Mouse (Mus musculus) embryonic facial prominence, embryonic 10.5 days (tissue): ENCODE results near the gene Pds5b. TPM values are rescaled to one million over a fixed set of nuclear protein-coding genes. Genes with fewer than 3 reads are reported as not detected.
"Not testable (repeated sequence)": the region's sequence is repeated elsewhere in the genome, so short reads cannot be mapped to it uniquely, and the experiment has no call there.

Experiments used
- DNase-seq: peaks from one replicate; pipeline ENCODE4 v3.0.0-alpha.2; 2017; ENCODE audit warnings: low spot score
- H3K27ac ChIP-seq: fragments of 300-500 bp; sonication (generic); replicated peaks from 2 replicates; pipeline ENCODE4 v1.5.1; 2016; ENCODE audit warnings: mild to moderate bottlenecking
- H3K27me3 ChIP-seq: fragments of 300-500 bp; sonication (generic); replicated peaks from 2 replicates; pipeline ENCODE4 v1.6.1; 2016; ENCODE audit warnings: low read depth, mild to moderate bottlenecking; ENCODE audit not compliant: poor library complexity, severe bottlenecking
- H3K36me3 ChIP-seq: fragments of 300-500 bp; sonication (generic); replicated peaks from 2 replicates; pipeline ENCODE4 v1.6.1; 2016; ENCODE audit warnings: mild to moderate bottlenecking, moderate library complexity
- H3K4me1 ChIP-seq: fragments of 300-500 bp; sonication (generic); 2 replicates; pipeline ENCODE4 v1.6.1; 2016
- H3K4me3 ChIP-seq: fragments of 300-500 bp; sonication (generic); 2 replicates; pipeline ENCODE4 v1.5.1; 2016; ENCODE audit warnings: mild to moderate bottlenecking, moderate library complexity
- H3K9me3 ChIP-seq: fragments of 300-500 bp; sonication (generic); 2 replicates; pipeline ENCODE4 v1.6.1; 2016; ENCODE audit warnings: mild to moderate bottlenecking
- whole genome bisulfite sequencing: fragments of 180-500 bp; shearing (Covaris S2); methylation state at CpG from one replicate; pipeline ENCODE4 v1.1.7; 2016; 5-methylcytosine and 5-hydroxymethylcytosine counted together
- polyA plus RNA-seq: library from polyadenylated mRNA; unstranded; fragments of >200 nt; fragmentation: Nextera tagmentation; extraction: Ambion mirVana; gene quantifications from 2 replicates; pipeline ENCODE4 v1.2.1, GENCODE M21; 2016

Gene Pds5b
- polyA plus RNA-seq, result 42.0 and 43.0 TPM in 2 replicates

DNA sequence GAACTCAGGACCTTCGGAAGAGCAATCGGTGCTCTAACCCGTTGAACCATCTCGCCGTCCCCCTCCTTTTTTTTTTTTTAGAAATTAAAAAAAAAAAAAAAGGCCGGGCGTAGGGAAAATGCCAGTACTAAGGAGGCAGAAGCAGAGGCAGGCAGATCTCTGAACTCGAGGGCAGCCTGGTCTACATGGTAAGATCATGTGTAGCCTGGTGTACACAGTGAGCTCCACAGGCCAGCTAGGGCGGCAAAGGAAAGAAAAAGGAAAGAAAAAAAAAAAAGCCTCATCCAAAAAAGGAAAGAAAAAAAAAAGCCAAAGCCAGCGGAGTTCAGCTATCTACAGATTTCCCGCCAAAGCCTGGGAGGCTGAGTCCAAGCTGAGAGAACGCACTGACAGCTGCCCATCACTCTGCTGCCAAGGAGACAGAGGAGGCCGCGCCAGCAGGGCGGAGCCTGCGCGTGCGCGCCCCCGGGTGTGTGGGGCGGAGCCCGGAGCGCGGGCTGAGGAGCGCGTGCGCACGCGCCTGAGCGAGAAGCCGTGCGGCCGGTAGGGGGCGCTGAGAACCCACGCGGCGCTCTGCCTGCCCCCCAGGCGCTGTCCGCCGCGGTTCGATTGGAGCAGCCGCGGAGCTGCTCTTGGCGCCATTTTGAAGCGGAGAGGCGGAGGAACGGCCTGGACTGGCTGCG is at the start of gene Pds5b:
Gene Pds5b (plus strand): TSS at position 587 of the 683 bp plus-strand sequence.
- Histone ChIP-seq H3K27ac (peak within 1 kb of the TSS; percentile 99), H3K36me3 (peaks cover 7% of the 10 kb centered on the region), H3K27me3 (no peaks in the 10 kb centered on the region), H3K4me1 (peaks cover 18% of the 10 kb centered on the region), H3K9me3 (no peaks in the 10 kb centered on the region), H3K4me3 (peak within 1 kb of the TSS; percentile 91)
- peak; percentile 97 for DNase-seq
- WGBS, result 14% methylated on average over 49 of the region's 49 CpGs

DNA sequence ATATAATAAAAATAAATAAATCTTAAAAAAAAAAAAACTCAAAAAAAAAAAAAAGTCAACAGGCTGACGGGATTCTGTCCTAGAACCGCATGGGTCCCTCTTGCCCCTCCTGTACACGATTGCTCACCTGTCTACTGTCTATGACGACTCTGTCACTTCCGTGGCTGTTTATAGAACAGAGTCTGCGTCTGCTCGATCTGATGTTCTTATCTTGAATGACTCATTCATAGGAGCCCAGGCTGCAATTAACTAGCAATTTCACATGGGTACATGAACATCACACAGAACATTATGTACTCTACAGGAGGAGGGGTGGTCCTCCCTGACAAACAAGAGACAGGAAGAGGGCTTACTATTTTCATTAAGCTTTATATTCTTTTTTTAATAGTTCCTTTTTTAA is 48.0 kb upstream of the Pds5b start:
- Histone ChIP-seq H3K27ac (no peak overlapping the region), H3K27me3 (no peaks in the 10 kb centered on the region), H3K9me3 (no peaks in the 10 kb centered on the region), H3K4me1 (no peaks in the 10 kb centered on the region), H3K4me3 (no peak overlapping the region), H3K36me3 (peaks cover 18% of the 10 kb centered on the region)
- 93% methylated on average over 7 of the region's 7 CpGs for WGBS
- DNase-seq, result no peak

DNA sequence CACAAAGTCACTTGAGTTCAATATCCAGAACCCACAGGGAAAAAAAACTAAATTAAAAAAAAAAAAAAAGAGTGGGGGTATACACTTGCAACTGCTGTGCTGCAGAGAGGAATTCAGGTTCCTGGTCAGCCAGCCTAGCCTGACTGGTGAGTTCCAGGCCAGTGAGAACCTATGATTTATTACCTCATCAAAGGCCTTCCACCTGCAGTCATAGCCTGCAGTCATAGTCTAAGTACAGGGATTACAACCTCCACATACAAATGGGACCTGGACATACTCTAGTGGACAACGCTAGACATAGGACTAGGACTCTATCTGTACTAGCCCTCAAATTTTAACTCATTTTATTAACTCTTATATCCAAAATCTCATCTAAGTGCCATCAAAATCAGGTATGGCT is 44.3 kb upstream of the Pds5b start:
- no peaks in the 10 kb centered on the region for H3K27me3 ChIP-seq
- no peak overlapping the region for H3K27ac ChIP-seq
- H3K9me3 ChIP-seq, result no peaks in the 10 kb centered on the region
- no peaks in the 10 kb centered on the region for H3K4me1 ChIP-seq
- no peak for DNase-seq
- H3K4me3 ChIP-seq, result no peak overlapping the region
- 89% methylated on average over 1 of the region's 1 CpGs for WGBS
- H3K36me3 ChIP-seq, result peaks cover 36% of the 10 kb centered on the region

DNA sequence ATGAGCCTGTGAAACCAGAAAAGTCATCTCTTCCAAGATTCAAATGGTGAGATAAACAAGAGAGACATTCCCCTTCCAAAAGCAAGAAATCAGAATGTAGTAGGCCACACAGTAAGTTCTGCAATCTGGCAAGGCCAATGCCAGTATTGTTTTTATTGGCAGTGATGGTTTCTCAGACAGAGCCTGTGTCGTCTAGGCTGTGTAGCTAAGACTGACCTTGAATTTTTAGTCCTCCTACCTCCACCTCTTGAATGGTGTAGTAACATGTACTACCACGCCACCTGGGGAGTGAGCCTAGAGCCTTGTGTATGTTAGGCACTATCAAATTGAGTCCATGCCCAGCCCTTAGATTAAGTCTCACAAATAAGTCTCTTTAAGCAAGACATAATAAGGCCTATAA is 43.8 kb upstream of the Pds5b start:
- no peak overlapping the region for H3K4me3 ChIP-seq
- DNase-seq, result no peak
- no peaks in the 10 kb centered on the region for H3K9me3 ChIP-seq
- H3K4me1 ChIP-seq, result no peaks in the 10 kb centered on the region
- WGBS, result 93% methylated on average over 2 of the region's 2 CpGs
- H3K27ac ChIP-seq, result no peak overlapping the region
- no peaks in the 10 kb centered on the region for H3K27me3 ChIP-seq
- H3K36me3 ChIP-seq, result peaks cover 40% of the 10 kb centered on the region

DNA sequence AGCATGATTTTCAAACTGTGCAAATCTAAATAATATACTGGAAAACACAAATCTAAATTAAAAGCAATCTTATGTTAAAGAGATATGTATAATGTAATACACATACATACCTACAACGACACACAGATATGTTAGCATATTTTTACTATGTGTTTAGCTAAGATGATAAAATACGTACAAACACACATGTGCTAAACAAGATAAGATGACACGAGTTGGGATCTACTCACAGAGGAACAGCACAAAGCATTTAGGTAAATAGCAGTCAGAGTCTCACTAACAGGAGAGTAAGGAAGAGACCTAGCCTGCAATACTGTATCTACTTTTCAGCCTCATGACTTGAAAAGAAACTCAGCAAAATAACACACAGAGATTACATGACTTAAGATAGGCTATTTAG is 32.1 kb upstream of the Pds5b start:
- no peaks in the 10 kb centered on the region for H3K4me1 ChIP-seq
- no peak for DNase-seq
- H3K27ac ChIP-seq, result no peak overlapping the region
- H3K4me3 ChIP-seq, result no peak overlapping the region
- 88% methylated on average over 3 of the region's 3 CpGs for WGBS
- H3K36me3 ChIP-seq, result peaks cover 93% of the 10 kb centered on the region
- no peaks in the 10 kb centered on the region for H3K27me3 ChIP-seq
- no peaks in the 10 kb centered on the region for H3K9me3 ChIP-seq

DNA sequence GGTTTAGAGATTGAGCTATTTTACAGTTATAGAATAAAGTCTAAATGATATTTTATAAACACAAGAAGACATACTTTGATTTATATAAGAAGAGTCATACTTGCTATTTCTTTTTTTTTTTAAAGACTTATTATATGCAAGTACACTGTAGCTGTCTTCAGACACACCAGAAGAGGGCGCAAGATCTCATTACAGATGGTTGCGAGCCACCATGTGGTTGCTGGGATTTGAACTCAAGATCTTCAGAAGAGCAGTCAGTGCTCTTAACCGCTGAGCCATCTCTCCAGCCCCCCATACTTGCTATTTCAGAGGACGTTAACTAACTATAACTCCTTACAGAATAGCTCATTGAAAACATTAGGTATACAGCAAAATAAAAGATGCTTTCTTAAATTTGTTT is 30.1 kb upstream of the Pds5b start:
- 93% methylated on average over 4 of the region's 4 CpGs for WGBS
- DNase-seq, H3K4me1 ChIP-seq, H3K4me3 ChIP-seq, H3K27me3 ChIP-seq, H3K27ac ChIP-seq, H3K9me3 ChIP-seq: not testable (repeated sequence)
- H3K36me3 ChIP-seq, result peaks cover 93% of the 10 kb centered on the region

DNA sequence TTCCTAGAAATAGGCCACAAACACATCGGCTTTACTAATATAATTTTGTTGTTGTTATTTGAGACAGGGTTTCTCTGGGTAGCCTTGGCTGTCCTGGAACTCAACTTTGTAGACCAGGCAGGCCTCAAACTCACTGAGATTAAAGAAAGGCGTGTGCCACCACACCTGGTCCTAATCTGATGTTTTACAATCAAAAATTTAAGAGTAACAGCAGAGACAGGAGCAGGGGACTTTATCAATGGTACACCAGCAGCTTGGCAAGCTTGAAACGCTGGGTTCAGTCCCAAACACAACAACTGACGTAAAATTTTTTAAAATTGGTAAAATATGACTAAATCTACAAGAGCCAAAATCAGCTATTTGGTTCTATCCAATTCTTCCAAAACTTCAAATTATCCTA is 28.6 kb upstream of the Pds5b start:
- Histone ChIP-seq H3K4me1 (no peaks in the 10 kb centered on the region), H3K27ac (no peak overlapping the region), H3K9me3 (no peaks in the 10 kb centered on the region), H3K27me3 (no peaks in the 10 kb centered on the region), H3K4me3 (no peak overlapping the region), H3K36me3 (peaks cover 98% of the 10 kb centered on the region)
- no peak for DNase-seq
- WGBS, result 92% methylated on average over 4 of the region's 4 CpGs

DNA sequence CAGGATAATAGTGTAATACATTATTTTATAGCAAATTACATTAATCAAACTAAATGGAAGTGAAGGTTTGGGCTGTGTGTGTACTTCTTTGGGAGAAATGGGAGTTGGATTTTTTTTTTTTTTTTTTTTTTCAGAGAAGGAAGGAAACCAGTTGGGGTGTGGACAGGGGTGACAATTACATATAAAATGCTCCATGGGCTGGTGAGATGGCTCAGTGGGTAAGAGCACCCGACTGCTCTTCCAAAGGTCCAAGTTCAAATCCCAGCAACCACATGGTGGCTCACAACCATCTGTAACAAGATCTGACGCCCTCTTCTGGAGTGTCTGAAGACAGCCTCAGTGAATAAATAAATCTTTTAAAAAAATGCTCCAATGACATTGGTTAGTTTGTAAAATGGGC is 21.0 kb upstream of the Pds5b start:
- Histone ChIP-seq H3K4me1 (no peaks in the 10 kb centered on the region), H3K36me3 (peaks cover 89% of the 10 kb centered on the region), H3K27ac (no peak overlapping the region), H3K9me3 (no peaks in the 10 kb centered on the region), H3K4me3 (no peak overlapping the region), H3K27me3 (no peaks in the 10 kb centered on the region)
- 84% methylated on average over 2 of the region's 2 CpGs for WGBS
- no peak for DNase-seq

DNA sequence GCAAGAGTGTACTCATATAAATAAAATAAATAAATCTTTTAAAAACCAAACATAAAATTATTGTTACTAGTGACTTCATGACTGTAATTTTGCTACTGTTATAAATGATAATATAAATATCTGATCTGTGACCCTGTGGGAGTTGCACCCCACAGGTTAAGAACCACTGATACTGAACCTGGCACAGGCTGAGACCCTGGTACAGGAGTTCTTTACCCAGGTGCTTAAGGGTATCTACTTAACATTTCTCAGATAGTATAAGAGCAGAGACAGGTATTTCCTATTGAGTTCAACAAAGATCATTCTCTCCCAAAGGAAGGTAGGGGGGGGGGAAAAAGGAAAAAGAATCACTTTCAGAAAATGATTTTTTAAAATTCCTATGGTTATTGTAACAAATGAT is 19.0 kb upstream of the Pds5b start:
- no peaks in the 10 kb centered on the region for H3K9me3 ChIP-seq
- H3K27ac ChIP-seq, result no peak overlapping the region
- H3K4me1 ChIP-seq, result no peaks in the 10 kb centered on the region
- H3K4me3 ChIP-seq, result no peak overlapping the region
- peaks cover 85% of the 10 kb centered on the region for H3K36me3 ChIP-seq
- DNase-seq, result no peak
- H3K27me3 ChIP-seq, result no peaks in the 10 kb centered on the region

DNA sequence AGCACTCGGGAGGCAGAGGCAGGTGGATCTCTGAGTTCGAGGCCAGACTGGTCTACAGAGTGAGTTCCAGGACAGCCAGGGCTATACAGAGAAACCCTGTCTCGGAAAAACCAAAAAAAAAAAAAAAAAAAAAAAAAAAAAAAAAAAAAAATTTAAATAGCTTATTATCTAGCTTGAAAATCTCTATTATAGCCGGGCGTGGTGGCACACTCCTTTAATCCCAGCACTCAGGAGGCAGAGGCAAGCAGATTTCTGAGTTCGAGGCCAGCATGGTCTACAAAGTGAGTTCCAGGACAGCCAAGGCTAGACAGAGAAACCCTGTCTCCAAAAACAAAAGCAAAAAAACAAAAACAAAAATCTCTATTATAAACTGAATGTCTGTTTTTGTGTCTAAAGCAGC is 14.1 kb upstream of the Pds5b start:
- H3K36me3 ChIP-seq, result peaks cover 90% of the 10 kb centered on the region
- not testable (repeated sequence) for H3K4me3 ChIP-seq, H3K9me3 ChIP-seq, H3K4me1 ChIP-seq, DNase-seq, H3K27me3 ChIP-seq, H3K27ac ChIP-seq
- WGBS, result 96% methylated on average over 6 of the region's 6 CpGs

DNA sequence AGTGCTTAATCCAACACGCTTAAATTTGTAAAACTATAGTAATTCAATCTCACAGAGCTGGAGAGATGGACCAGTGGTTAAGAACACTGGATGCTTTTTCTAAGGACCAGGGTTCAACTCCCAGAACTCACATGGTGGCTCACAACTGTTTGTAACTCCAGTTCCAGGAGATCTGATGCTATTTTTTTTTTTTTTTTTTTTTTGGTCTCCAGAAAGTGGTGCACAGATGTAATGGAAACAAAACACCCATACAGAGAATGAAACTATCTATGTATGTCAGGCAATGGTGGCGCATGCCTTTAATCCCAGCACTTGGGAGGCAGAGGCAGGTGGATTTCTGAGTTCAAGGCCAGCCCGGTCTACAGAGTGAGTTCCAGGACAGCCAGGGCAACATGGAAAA is 13.2 kb upstream of the Pds5b start:
- not testable (repeated sequence) for DNase-seq, H3K9me3 ChIP-seq, H3K27me3 ChIP-seq, H3K4me1 ChIP-seq, H3K4me3 ChIP-seq, H3K27ac ChIP-seq
- H3K36me3 ChIP-seq, result peaks cover 81% of the 10 kb centered on the region
- WGBS, result 94% methylated on average over 3 of the region's 3 CpGs

DNA sequence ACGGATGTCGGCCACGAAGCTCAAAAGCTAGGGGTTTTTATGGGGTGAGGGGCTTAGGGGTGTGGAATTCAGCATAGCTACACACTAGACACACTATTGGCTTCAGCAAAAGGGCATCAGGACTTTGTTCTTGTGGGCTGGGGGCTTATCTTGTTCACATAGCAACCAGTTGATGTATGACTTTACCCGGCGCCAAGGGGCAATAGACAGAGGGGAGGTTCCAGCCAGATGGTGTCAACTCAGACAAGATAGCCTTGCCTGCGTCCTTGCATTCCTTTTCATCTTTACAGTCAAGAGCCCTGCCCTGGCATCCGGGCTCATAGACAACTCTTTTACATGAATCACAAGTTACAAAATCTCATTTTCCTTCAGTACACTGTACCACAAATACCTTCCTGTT is 9.6 kb upstream of the Pds5b start:
- H3K36me3 ChIP-seq, result peaks cover 45% of the 10 kb centered on the region
- DNase-seq, H3K9me3 ChIP-seq, H3K27me3 ChIP-seq, H3K4me1 ChIP-seq, H3K27ac ChIP-seq: not testable (repeated sequence)
- H3K4me3 ChIP-seq, result peak overlapping the region; percentile 96; the same call in 1 of the 2 replicates
- 96% methylated on average over 7 of the region's 7 CpGs for WGBS

DNA sequence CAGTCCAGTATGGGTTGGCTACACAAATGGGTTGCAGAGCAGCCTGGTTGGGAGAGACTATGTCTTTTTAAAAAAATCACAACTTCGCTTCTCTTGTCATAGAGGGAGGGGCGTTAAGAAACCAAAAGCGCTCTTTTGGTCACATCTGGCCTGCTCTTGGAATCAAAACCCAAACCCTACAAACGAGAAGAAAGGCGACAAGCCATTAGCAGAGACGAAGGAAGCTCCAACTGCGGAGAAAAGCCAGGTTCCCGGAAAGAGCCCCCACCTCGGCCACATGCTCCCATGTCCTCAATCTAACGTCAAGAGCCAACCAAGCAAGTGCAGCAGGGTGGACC is 8.8 kb upstream of the Pds5b start:
- no peak for DNase-seq

More for the DNA sequence above, 8.8 kb upstream of the Pds5b start:
- Histone ChIP-seq H3K36me3 (peaks cover 41% of the 10 kb centered on the region), H3K27me3 (no peaks in the 10 kb centered on the region), H3K4me1 (peaks cover 6% of the 10 kb centered on the region; the same call in 1 of the 2 replicates), H3K4me3 (peak overlapping the region; percentile 96), H3K27ac (peak overlapping the region; percentile 94), H3K9me3 (no peaks in the 10 kb centered on the region)
- WGBS, result under 1% methylated on average over 10 of the region's 10 CpGs
